Mouse (Mus musculus) heart, embryonic 12.5 days (tissue): Measurements from ENCODE around the gene Hsd17b13. TPM values are rescaled to one million over a fixed set of nuclear protein-coding genes. Genes with fewer than 3 reads are reported as not detected.

Source experiments
- ATAC-seq: fragments of 200-750 bp; cut with Nextera tagmentation; 2 replicates; pipeline ENCODE4 v1.8.0; 2017; ENCODE audit warnings: moderate TSS enrichment, moderate library complexity; ENCODE audit not compliant: insufficient number of reproducible peaks, low FRiP score
- H3K27ac ChIP-seq: fragments of 300-500 bp; sonication (generic); 2 replicates; pipeline ENCODE4 v1.5.1; 2016; ENCODE audit warnings: mild to moderate bottlenecking, moderate library complexity; ENCODE audit not compliant: poor library complexity, severe bottlenecking
- H3K27me3 ChIP-seq: fragments of 300-500 bp; sonication (generic); replicated peaks from 2 replicates; pipeline ENCODE4 v1.6.1; 2016; ENCODE audit warnings: mild to moderate bottlenecking, moderate library complexity
- H3K36me3 ChIP-seq: fragments of 300-500 bp; sonication (generic); 2 replicates; pipeline ENCODE4 v1.6.1; 2016; ENCODE audit warnings: mild to moderate bottlenecking, moderate library complexity
- H3K4me1 ChIP-seq: fragments of 300-500 bp; sonication (generic); replicated peaks from 2 replicates; pipeline ENCODE4 v1.6.1; 2016; ENCODE audit warnings: mild to moderate bottlenecking
- H3K4me2 ChIP-seq: fragments of 300-500 bp; sonication (generic); 2 replicates; pipeline ENCODE4 v1.6.1; 2016; ENCODE audit warnings: mild to moderate bottlenecking, moderate library complexity
- H3K4me3 ChIP-seq: fragments of 300-500 bp; sonication (generic); 2 replicates; pipeline ENCODE4 v1.5.1; 2016; ENCODE audit warnings: mild to moderate bottlenecking
- H3K9ac ChIP-seq: fragments of 300-500 bp; sonication (generic); 2 replicates; pipeline ENCODE4 v1.6.1; 2016; ENCODE audit warnings: mild to moderate bottlenecking, moderate library complexity
- H3K9me3 ChIP-seq: fragments of 300-500 bp; sonication (generic); replicated peaks from 2 replicates; pipeline ENCODE4 v1.6.1; 2016; ENCODE audit warnings: mild to moderate bottlenecking, moderate library complexity
- WGBS: fragments of 180-500 bp; shearing (Covaris S2); methylation state at CpG from one replicate; pipeline ENCODE4 v1.1.7; 2016; 5-methylcytosine and 5-hydroxymethylcytosine counted together
- polyA plus RNA-seq: library from polyadenylated mRNA; unstranded; fragments of >200 nt; fragmentation: Nextera tagmentation; extraction: Ambion mirVana; gene quantifications from 2 replicates; pipeline ENCODE4 v1.2.1, GENCODE M21; 2016

Gene Hsd17b13
- polyA plus RNA-seq, 1 experiment from 2014 or later = not detected

DNA sequence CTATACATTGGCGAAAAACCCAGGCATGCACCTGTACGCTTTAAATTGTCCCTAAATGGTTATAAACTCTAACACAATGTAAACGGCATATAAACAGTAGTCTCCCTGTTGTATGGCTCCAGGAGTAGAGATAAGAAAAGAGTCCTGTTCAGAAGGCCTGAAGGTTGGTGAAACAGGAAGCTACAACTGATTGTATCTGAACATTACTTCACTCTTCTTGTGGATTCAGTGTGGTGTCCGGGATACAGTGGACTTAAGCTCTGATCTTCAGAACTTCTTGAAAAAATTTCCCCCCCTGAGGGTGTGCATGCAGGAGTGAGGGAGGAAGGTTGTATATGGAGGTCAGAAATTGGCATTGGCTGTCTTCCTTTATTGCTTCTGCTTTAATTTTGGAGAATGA is 57.7 kb downstream of the Hsd17b13 start:
- H3K9me3 ChIP-seq = no peaks in the 10 kb centered on the region
- no peak overlapping the region for H3K4me3 ChIP-seq
- no peak for ATAC-seq
- H3K4me1 ChIP-seq = peaks cover 7% of the 10 kb centered on the region; the same call in 1 of the 2 replicates
- H3K27me3 ChIP-seq = no peaks in the 10 kb centered on the region
- H3K9ac ChIP-seq = no peak overlapping the region
- 57% methylated on average over 4 of the region's 4 CpGs for WGBS
- no peak overlapping the region for H3K4me2 ChIP-seq
- H3K27ac ChIP-seq = no peak overlapping the region
- H3K36me3 ChIP-seq = no peaks in the 10 kb centered on the region

DNA sequence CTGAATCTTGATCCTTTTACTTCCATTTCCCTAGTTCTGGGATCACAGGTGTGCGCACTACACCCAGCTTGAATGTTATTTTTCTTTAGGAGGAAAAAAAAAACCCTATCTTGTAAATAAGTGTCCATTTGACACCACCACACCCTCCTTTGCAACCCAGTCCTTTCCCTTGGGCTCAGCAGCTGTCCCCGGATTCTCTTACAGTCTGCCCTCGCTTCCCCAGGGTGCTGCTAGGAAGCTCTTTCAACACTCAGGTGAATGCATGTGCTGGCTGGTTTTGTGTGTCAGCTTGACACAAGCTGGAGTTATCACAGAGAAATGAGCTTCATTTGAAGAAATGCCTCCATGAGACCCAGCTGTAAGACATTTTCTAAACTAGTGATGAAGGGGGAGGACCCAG is 59.0 kb downstream of the Hsd17b13 start:
- Histone ChIP-seq H3K27me3 (0 out of 2 replicates have a peak, but pooled peaks cover 4% of the 10 kb centered on the region), H3K4me2 (no peak overlapping the region), H3K36me3 (no peaks in the 10 kb centered on the region), H3K27ac (no peak overlapping the region), H3K4me3 (no peak overlapping the region), H3K9ac (no peak overlapping the region), H3K9me3 (no peaks in the 10 kb centered on the region), H3K4me1 (peaks cover 7% of the 10 kb centered on the region; the same call in 1 of the 2 replicates)
- ATAC-seq = no peak
- WGBS = 67% methylated on average over 3 of the region's 3 CpGs

DNA sequence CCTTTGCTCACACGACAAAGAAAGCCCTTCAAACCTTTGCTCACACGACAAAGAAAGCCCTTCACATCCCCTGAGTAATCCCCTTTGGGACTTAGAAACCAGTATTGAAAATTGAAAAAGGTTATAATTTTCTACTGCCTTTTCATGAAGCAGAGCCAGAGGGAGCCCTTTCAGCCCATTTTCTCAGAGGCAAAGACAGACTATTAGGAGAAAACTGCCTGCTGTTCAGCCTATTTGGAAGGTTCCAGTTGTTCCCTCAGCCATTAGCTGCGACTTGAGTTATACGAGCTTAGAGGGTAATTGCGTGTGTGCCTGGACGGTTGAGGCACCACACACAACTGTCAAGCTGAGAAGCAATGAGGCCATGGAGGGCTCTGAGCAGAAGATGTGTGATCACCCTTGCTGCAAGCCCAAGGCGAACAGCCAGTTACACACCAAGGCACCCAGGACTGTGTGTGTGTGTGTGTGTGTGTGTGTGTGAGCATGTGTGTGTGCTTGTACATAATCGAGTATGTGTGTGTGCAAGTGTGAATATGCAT is 59.8 kb downstream of the Hsd17b13 start:
- Histone ChIP-seq H3K9ac (no peak overlapping the region), H3K4me3 (no peak overlapping the region), H3K27me3 (peaks cover 4% of the 10 kb centered on the region; the same call in 1 of the 2 replicates), H3K4me1 (peaks cover 7% of the 10 kb centered on the region; the same call in 1 of the 2 replicates), H3K9me3 (no peaks in the 10 kb centered on the region), H3K4me2 (no peak overlapping the region), H3K36me3 (no peaks in the 10 kb centered on the region), H3K27ac (no peak overlapping the region)
- ATAC-seq = no peak
- 71% methylated on average over 8 of the region's 8 CpGs for WGBS

DNA sequence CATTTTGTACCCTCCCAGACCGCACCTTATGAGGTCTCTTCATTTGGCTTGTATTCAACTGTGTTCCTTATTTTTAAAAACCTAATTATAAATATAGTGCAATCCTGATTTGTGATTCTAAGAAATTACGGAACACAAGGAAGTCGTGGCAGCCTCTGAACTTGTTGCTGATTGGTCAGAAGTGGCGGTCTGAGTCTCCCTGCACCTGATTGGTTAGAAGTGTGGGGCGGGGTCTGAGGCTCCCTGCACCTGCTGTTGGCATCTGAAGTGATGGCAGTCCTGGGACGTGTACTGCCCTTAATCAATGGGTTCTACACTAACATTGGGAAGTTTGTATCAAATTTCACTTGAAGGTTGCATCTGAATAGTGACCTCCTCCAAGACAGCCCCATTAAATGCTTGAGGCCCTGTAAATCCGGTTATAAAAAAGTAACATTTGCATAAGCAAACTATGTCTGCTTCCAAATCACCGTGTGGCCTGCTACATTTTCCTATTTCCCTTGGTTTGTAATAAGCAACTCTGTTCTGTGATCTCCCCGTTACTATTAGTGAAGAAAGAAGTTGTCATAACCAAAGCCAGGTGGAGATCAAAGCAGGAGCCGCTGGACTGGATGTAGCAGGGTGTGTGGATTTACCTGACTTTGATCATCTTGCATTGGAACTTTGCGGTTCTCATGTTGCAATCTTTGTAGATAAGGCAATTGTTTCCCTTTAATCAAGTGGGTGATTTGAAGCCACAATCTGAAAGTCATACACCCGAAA is 60.4 kb downstream of the Hsd17b13 start:
- no peak overlapping the region for H3K27ac ChIP-seq
- H3K27me3 ChIP-seq = peaks cover 4% of the 10 kb centered on the region; the same call in 1 of the 2 replicates
- H3K9me3 ChIP-seq = no peaks in the 10 kb centered on the region
- no peak overlapping the region for H3K9ac ChIP-seq
- H3K4me1 ChIP-seq = peaks cover 7% of the 10 kb centered on the region; the same call in 1 of the 2 replicates
- H3K4me2 ChIP-seq = no peak overlapping the region
- 61% methylated on average over 12 of the region's 12 CpGs for WGBS
- H3K36me3 ChIP-seq = no peaks in the 10 kb centered on the region
- no peak overlapping the region for H3K4me3 ChIP-seq
- ATAC-seq = no peak

DNA sequence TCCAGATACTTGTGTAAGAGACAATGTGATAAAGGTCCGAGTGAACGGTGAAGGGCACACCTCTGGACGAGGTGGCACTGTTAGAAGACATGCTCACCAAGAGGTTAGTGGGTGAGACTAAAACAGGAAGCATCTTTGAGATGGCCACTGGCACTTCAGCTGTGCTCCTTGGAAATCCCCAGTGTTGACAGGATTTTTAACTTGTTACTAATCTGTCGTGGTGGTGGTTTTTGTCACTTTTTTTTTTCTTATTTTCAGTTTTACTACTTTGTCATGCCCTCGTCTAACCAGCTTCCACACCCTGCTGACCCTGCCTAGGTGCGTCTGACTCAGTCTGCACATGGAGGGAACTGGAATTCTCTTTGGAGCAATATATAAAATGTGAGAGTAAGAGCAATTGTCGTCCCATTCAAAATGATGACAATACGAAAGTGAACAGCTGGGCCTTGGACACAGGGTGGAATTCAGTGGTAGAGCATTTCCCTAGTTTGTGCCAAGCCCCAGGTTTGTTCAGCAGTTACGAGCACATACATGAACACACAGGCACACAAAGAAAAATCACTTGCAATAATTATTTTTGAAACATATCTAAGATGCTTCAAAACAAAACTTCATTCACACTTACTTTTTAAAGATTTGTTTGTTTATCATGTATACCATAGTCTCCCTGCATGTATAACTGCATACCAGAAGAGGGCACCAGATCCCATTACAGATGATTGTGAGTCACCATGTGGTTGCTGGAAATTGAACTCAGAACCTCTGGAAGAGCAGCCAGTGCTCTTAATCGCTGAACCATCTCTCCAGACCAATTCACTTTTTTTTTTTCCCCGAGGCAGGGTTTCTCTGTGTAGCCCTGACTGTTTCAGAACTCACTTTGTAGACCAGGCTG is 62.6 kb downstream of the Hsd17b13 start:
- WGBS = 56% methylated on average over 11 of the region's 11 CpGs

DNA sequence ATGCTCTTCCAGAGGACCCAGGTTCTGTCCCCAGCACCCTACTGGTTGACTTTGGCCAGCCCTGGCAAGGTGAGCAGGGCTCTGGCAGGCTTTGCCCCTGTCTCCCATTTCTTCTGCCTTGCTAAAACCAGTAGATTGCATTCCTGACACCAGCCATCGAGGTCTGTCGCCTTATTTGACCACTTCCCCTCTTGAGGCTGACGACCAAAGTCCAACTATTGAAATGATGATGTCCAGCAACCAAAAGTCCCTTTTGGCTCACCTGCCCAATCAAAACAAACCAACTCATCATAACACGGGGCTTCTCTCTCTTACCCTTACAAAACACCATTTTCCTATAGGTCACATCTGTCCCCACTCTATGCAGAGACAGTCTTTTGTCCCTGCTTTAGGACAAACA is 64.1 kb downstream of the Hsd17b13 start:
- no peak overlapping the region for H3K4me3 ChIP-seq
- WGBS = 60% methylated on average over 4 of the region's 4 CpGs
- ATAC-seq = no peak

More for the DNA sequence above, 62.6 kb downstream of the Hsd17b13 start:
- H3K4me3 ChIP-seq = no peak overlapping the region
- H3K36me3 ChIP-seq = no peaks in the 10 kb centered on the region
- no peaks in the 10 kb centered on the region for H3K9me3 ChIP-seq
- H3K4me2 ChIP-seq = no peak overlapping the region
- ATAC-seq = no peak
- H3K4me1 ChIP-seq = peaks cover 8% of the 10 kb centered on the region; the same call in 1 of the 2 replicates
- H3K9ac ChIP-seq = no peak overlapping the region
- H3K27ac ChIP-seq = no peak overlapping the region
- H3K27me3 ChIP-seq = peaks cover 4% of the 10 kb centered on the region; the same call in 1 of the 2 replicates

DNA sequence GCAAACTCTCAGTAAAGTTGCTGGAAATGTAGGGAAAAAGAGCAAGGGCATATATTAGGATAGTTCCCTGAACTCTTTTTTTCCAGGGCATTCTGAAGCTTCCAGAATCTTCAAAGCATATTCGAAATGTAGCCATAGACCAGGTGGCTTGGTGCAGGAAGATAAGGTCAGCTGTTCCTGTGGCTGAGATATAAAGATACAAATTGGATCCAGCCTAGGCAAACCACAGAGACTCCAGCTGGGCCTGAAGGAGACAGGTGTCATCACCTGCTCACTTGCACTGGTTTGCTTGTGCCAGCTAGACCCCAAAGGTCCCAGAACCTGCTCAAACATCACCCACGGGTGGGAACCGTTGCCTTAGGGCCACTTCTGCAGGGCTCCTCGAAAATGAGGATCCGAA is 65.7 kb downstream of the Hsd17b13 start:
- Histone ChIP-seq H3K4me2 (no peak overlapping the region), H3K27me3 (peaks cover 4% of the 10 kb centered on the region; the same call in 1 of the 2 replicates), H3K4me1 (peaks cover 8% of the 10 kb centered on the region), H3K27ac (no peak overlapping the region), H3K9me3 (no peaks in the 10 kb centered on the region), H3K4me3 (no peak overlapping the region; the same call in 1 of the 2 replicates), H3K36me3 (no peaks in the 10 kb centered on the region), H3K9ac (no peak overlapping the region)
- 71% methylated on average over 5 of the region's 5 CpGs for WGBS
- no peak for ATAC-seq

More for the DNA sequence above, 64.1 kb downstream of the Hsd17b13 start:
- Histone ChIP-seq H3K4me2 (no peak overlapping the region), H3K9me3 (no peaks in the 10 kb centered on the region), H3K36me3 (no peaks in the 10 kb centered on the region), H3K9ac (no peak overlapping the region), H3K27me3 (peaks cover 4% of the 10 kb centered on the region; the same call in 1 of the 2 replicates), H3K4me1 (peaks cover 8% of the 10 kb centered on the region), H3K27ac (no peak overlapping the region)

DNA sequence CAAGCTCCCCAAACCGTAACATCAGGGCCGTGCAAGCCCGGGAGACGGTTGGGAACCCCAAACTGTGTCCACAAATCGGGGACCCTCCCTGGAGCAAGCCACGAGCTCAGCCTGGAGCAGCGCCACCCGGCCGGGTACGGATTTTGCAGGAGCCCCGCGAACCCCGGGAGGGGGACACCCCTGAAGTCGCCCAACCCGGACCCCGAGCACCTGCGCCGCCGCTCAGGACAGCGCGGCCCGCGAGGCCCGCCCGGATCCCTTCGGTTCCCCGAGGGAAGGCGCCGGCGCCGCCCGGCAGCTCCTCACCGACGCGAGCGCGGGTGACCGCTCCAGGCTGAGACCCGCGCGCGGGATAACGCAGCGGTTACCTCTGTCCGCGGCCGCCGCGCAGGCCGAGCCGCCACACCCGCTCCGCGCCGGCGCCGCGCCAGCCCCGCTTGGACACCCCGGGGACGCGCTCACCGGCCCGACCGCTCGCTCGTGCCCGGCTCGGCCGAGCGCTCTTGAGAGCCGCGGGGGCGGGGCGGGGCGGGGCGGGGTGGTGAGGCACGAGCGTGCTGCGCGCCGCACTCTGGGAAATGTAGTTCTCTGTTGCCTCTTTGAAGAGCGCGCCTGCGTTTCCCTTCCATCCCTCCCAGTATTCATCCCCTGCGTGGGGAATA is 66.3 kb downstream of the Hsd17b13 start, which contains the start of gene Klhl8:
Gene Klhl8, minus strand, starts transcription at position 512 of the 662 bp plus-strand sequence.
- H3K9ac ChIP-seq = peak within 1 kb of the TSS; percentile 95
- peak within 1 kb of the TSS; percentile 71 for H3K27ac ChIP-seq
- ATAC-seq = peak; percentile 94
- peaks cover 4% of the 10 kb centered on the region; the same call in 1 of the 2 replicates for H3K27me3 ChIP-seq
- H3K9me3 ChIP-seq = no peaks in the 10 kb centered on the region
- peak within 1 kb of the TSS; percentile 91 for H3K4me2 ChIP-seq
- peaks cover 8% of the 10 kb centered on the region for H3K4me1 ChIP-seq
- H3K36me3 ChIP-seq = no peaks in the 10 kb centered on the region
- H3K4me3 ChIP-seq = peak within 1 kb of the TSS; percentile 95
- under 1% methylated on average over 83 of the region's 86 CpGs for WGBS

DNA sequence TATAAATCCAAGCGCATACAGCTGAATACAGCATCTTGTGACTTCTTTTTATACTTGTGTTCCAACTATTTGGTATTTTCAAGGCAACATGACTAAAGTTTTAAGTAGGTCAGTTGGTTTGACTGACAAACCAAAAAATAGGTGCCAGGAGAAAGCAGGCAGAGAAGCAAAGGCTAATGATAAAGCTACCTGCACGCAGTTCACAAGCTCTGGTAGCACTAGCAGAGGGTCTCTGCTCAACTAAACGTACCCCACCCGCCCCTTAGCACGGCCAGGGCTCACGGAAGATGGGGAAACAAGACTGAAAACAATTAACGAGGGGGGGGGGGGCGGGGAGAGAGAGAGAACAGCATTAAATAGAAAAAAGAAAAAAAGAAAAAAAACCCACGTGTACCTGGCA is 67.1 kb downstream of the Hsd17b13 start:
- no peak for ATAC-seq
- H3K4me3 ChIP-seq = peak overlapping the region; percentile 95
- peaks cover 8% of the 10 kb centered on the region for H3K4me1 ChIP-seq
- no peak overlapping the region for H3K27ac ChIP-seq
- H3K36me3 ChIP-seq = no peaks in the 10 kb centered on the region
- H3K9me3 ChIP-seq = no peaks in the 10 kb centered on the region
- peak overlapping the region; percentile 95; the same call in 1 of the 2 replicates for H3K9ac ChIP-seq
- peak overlapping the region; percentile 91 for H3K4me2 ChIP-seq
- 14% methylated on average over 8 of the region's 9 CpGs for WGBS
- H3K27me3 ChIP-seq = peaks cover 4% of the 10 kb centered on the region; the same call in 1 of the 2 replicates

DNA sequence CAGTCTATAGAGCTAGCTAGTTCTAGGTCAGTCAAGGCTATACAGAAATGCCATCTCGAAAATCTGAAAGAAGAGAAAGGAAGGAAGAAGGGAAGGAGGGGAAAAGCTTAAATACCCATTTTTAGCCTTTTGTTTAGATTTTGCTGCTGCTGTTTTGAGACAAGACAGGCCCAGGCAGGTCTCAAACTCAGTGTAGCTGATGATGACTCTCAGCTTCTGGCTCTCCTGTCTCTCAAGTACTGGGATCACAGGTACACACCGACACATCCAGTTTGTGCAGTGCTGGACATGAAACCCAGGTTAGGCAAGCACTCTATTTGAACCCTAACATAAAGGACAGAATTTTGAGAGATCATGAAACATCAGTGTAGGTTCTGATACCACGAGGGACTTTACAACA is 67.7 kb downstream of the Hsd17b13 start:
- Histone ChIP-seq H3K27ac (no peak overlapping the region), H3K36me3 (no peaks in the 10 kb centered on the region), H3K4me2 (no peak overlapping the region), H3K4me3 (no peak overlapping the region), H3K9ac (no peak overlapping the region), H3K9me3 (no peaks in the 10 kb centered on the region), H3K4me1 (peaks cover 8% of the 10 kb centered on the region), H3K27me3 (peaks cover 4% of the 10 kb centered on the region; the same call in 1 of the 2 replicates)
- ATAC-seq = no peak
- WGBS = 76% methylated on average over 3 of the region's 3 CpGs
